Mouse (Mus musculus) heart, postnatal 4 days (tissue): Measurements from ENCODE around the gene Amacr. TPM values are rescaled to one million over a fixed set of nuclear protein-coding genes. Genes with fewer than 3 reads are reported as not detected.

ENCODE experiments used
- total RNA-seq, 2 experiments: library from RNA; stranded (reverse); gene quantifications; 2 replicates each; pipeline ENCODE4 v1.2.3; 2021

Gene Amacr
- total RNA-seq, 2 experiments from 2014 or later: 14.6 to 15.6 TPM

Other genes with a start within 250 kb of the Amacr start
- gene C1qtnf3, start 29.4 kb upstream of the Amacr start, total RNA-seq: 1 to 10 TPM in 1 of 2 experiments, under 1 TPM in 1; 0.62 to 1.2 TPM
- under 1 TPM in 1 of 2 experiments, not detected in 1; 0.10 TPM for gene Slc45a2, start 19.0 kb downstream of the Amacr start, total RNA-seq
- under 1 TPM; 0.05 to 0.09 TPM for gene Rxfp3, start 56.2 kb downstream of the Amacr start, total RNA-seq
- gene Adamts12, start 83.0 kb downstream of the Amacr start, total RNA-seq: 10 to 100 TPM; 16.4 to 18.4 TPM